Mouse (Mus musculus) limb, embryonic 14.5 days (tissue): ENCODE measurements around the gene Tas2r135. TPM values are rescaled to one million over a fixed set of nuclear protein-coding genes. Genes with fewer than 3 reads are reported as not detected.
A peak's percentile ranks its signal among the peaks of the same experiment; 100 is the strongest.

Experiments used
- ATAC-seq: fragments of 200-750 bp; cut with Nextera tagmentation; 2 replicates; pipeline ENCODE4 v1.8.0; 2017; ENCODE audit warnings: low read depth, moderate number of reproducible peaks, moderate TSS enrichment; ENCODE audit not compliant: low FRiP score
- DNase-seq: peaks from one replicate; pipeline ENCODE4 v3.0.0-alpha.2; 2015; ENCODE audit warnings: low spot score
- H3K27ac ChIP-seq: fragments of 300-500 bp; sonication (generic); replicated peaks from 2 replicates; pipeline ENCODE4 v1.5.1; 2014; ENCODE audit warnings: low read depth, mild to moderate bottlenecking, low read length, moderate library complexity, mixed read lengths
- H3K27me3 ChIP-seq: fragments of 300-500 bp; sonication (generic); 2 replicates; pipeline ENCODE4 v1.6.1; 2014; ENCODE audit warnings: low read length, mixed read lengths; ENCODE audit not compliant: control insufficient read depth, insufficient read depth
- H3K36me3 ChIP-seq: fragments of 300-500 bp; sonication (generic); 2 replicates; pipeline ENCODE4 v1.6.1; 2014; ENCODE audit warnings: mild to moderate bottlenecking, low read length, moderate library complexity, mixed read lengths; ENCODE audit not compliant: control insufficient read depth, insufficient read depth
- H3K4me1 ChIP-seq: fragments of 300-500 bp; sonication (generic); 2 replicates; pipeline ENCODE4 v1.6.1; 2014; ENCODE audit warnings: antibody characterized with exemption, low read length, mixed read lengths; ENCODE audit not compliant: control insufficient read depth, insufficient read depth
- H3K4me2 ChIP-seq: fragments of 300-500 bp; sonication (generic); replicated peaks from 2 replicates; pipeline ENCODE4 v1.6.1; 2014; ENCODE audit warnings: low read depth, mild to moderate bottlenecking, low read length, moderate library complexity; ENCODE audit not compliant: severe bottlenecking
- H3K4me3 ChIP-seq: fragments of 300-500 bp; sonication (generic); replicated peaks from 2 replicates; pipeline ENCODE4 v1.5.1; 2014; ENCODE audit warnings: low read length
- H3K9ac ChIP-seq: fragments of 300-500 bp; sonication (generic); 2 replicates; pipeline ENCODE4 v1.6.1; 2014; ENCODE audit warnings: mild to moderate bottlenecking, low read depth, low read length, moderate library complexity; ENCODE audit not compliant: severe bottlenecking
- H3K9me3 ChIP-seq: fragments of 300-500 bp; sonication (generic); 2 replicates; pipeline ENCODE4 v1.6.1; 2016; ENCODE audit warnings: low read length; ENCODE audit not compliant: control insufficient read depth
- POLR2A ChIP-seq: fragments of 200-500 bp; IDR thresholded peaks from 2 replicates; pipeline ENCODE4 v1.8.0; 2012; ENCODE audit warnings: inconsistent platforms, mild to moderate bottlenecking, moderate library complexity, borderline replicate concordance; ENCODE audit not compliant: insufficient read depth, insufficient read length; ENCODE audit errors: extremely low read depth
- WGBS: fragments of 180-500 bp; shearing (Covaris S2); extraction: QIAGEN DNeasy Blood & Tissue Kit; methylation state at CpG from one replicate; pipeline ENCODE4 v1.1.7; 2014; 5-methylcytosine and 5-hydroxymethylcytosine counted together
- polyA plus RNA-seq, 2 experiments: library from polyadenylated mRNA; depleted of rRNA in 1 of 2; stranded (reverse) in 1 of 2; unstranded in 1 of 2; fragments of >200 nt; fragmentation: Nextera tagmentation in 1 of 2; extraction: Ambion mirVana in 1 of 2; gene quantifications; 2 replicates each; pipeline versions ENCODE4 v1.2.1 to v1.2.3; 2012 to 2014

Gene Tas2r135
- polyA plus RNA-seq, 2 experiments = 0.11 TPM; not detected in 1

GRCm38 (mm10) chr6:42374701-42375100 lies 30.5 kb upstream of the Tas2r135 start:
- Histone ChIP-seq H3K9me3 (no peaks in the 10 kb centered on the region), H3K9ac (no peak overlapping the region), H3K4me3 (no peak overlapping the region), H3K27me3 (no peaks in the 10 kb centered on the region), H3K27ac (no peak overlapping the region), H3K4me1 (peaks cover 12% of the 10 kb centered on the region), H3K36me3 (no peaks in the 10 kb centered on the region), H3K4me2 (no peak overlapping the region)
- WGBS = 65% methylated on average over 4 of the region's 4 CpGs
- 0 out of 2 replicates have a peak, but pooled peaks have one; percentile 25 for ATAC-seq
- TF ChIP-seq POLR2A = no peak
- peak; percentile 71 for DNase-seq

DNA sequence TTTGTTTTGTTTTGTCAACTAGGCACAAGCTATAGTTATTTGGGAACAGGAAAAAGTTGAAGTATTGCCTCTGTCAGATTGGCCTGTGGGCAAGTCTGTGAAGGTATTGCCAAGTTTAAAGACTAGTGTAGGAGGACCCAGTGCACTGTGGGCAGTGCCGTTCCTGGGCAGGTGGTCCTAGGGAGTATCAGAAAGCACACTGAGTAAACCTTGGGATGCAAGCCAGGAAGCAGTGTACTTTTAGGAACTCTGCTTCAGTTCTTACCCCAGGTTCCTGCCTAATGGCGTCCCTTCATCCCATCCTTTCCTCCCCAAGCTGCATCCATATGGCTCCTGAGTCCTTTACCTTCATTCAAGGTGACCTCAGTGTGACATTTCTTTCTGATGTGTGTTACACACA lies 30.1 kb upstream of the Tas2r135 start:
- ATAC-seq (no peak), DNase-seq (no peak)
- H3K4me1 ChIP-seq = peaks cover 12% of the 10 kb centered on the region
- no peak overlapping the region for H3K27ac ChIP-seq
- H3K36me3 ChIP-seq = no peaks in the 10 kb centered on the region
- H3K27me3 ChIP-seq = no peaks in the 10 kb centered on the region
- 83% methylated on average over 2 of the region's 2 CpGs for WGBS
- no peak overlapping the region for H3K4me2 ChIP-seq
- no peak overlapping the region for H3K4me3 ChIP-seq
- TF ChIP-seq POLR2A = no peak
- H3K9me3 ChIP-seq = no peaks in the 10 kb centered on the region
- H3K9ac ChIP-seq = no peak overlapping the region

DNA sequence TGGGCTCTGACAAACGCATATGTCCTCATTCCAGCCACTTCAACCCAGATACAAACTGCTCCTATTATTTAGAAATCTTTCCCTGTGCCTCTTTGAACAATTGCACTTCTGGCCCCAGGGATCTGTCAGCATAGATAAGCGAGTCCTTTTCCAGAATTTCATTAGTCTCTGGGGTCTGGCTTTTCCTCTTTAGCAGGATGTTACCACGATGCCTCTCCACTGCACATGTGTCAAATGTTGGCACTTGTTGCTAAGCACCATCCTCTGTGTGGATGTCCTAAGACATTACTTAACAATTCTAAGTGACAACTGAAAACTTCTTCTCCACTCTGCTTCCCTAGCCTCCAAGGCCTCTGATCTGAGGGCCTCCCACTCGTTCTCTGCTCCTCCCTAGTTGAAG lies 29.2 kb upstream of the Tas2r135 start:
- ATAC-seq (no peak), DNase-seq (no peak)
- WGBS = 41% methylated on average over 4 of the region's 4 CpGs
- no peak for TF ChIP-seq POLR2A
- no peaks in the 10 kb centered on the region for H3K9me3 ChIP-seq
- no peak overlapping the region for H3K27ac ChIP-seq
- H3K4me2 ChIP-seq = no peak overlapping the region
- no peak overlapping the region for H3K4me3 ChIP-seq
- H3K4me1 ChIP-seq = peaks cover 16% of the 10 kb centered on the region
- H3K27me3 ChIP-seq = no peaks in the 10 kb centered on the region
- H3K36me3 ChIP-seq = no peaks in the 10 kb centered on the region
- H3K9ac ChIP-seq = no peak overlapping the region

- no peaks in the 10 kb centered on the region for H3K36me3 ChIP-seq
- H3K9me3 ChIP-seq = no peaks in the 10 kb centered on the region
- H3K27me3 ChIP-seq = no peaks in the 10 kb centered on the region
- WGBS = 61% methylated on average over 6 of the region's 6 CpGs
- no peak overlapping the region for H3K27ac ChIP-seq
- DNase-seq = no peak
- no peak for ATAC-seq
- H3K4me2 ChIP-seq = no peak overlapping the region
- H3K9ac ChIP-seq = no peak overlapping the region
- peaks cover 20% of the 10 kb centered on the region for H3K4me1 ChIP-seq
- H3K4me3 ChIP-seq = no peak overlapping the region
- no peak for TF ChIP-seq POLR2A
Measured at GRCm38 (mm10) chr6:42376504-42377019, 28.7 kb upstream of the Tas2r135 start.

GRCm38 (mm10) chr6:42377280-42377679 lies 28.0 kb upstream of the Tas2r135 start:
- Histone ChIP-seq H3K36me3 (no peaks in the 10 kb centered on the region), H3K27ac (no peak overlapping the region), H3K4me3 (no peak overlapping the region), H3K9me3 (no peaks in the 10 kb centered on the region), H3K4me2 (no peak overlapping the region), H3K4me1 (peaks cover 24% of the 10 kb centered on the region), H3K9ac (no peak overlapping the region), H3K27me3 (no peaks in the 10 kb centered on the region)
- TF ChIP-seq POLR2A = no peak
- no peak for DNase-seq
- no peak for ATAC-seq
- whole genome bisulfite sequencing = 77% methylated on average over 5 of the region's 5 CpGs

DNA sequence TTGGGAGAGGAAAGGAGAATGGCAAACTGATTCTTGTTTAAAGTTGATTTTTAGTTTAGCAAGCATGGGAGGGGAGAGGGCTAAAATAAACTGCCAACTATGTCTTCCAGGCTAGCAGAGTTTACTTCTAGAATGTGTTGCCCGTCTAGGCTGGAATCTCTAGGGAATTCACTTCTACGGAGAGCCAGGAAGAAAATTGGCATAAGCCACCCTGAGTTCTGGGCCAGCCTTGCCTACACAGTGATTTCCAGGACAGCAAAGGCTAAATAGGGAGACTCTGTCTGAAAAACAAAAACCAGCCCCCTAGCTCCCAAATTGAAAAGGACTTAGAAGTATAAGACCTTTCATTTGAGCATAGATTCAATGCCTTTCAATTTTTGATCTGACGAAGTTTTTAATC lies 25.7 kb upstream of the Tas2r135 start:
- Histone ChIP-seq H3K4me3 (no peak overlapping the region), H3K9ac (no peak overlapping the region), H3K9me3 (no peaks in the 10 kb centered on the region), H3K4me2 (no peak overlapping the region), H3K27ac (no peak overlapping the region), H3K4me1 (peaks cover 12% of the 10 kb centered on the region; the same call in 1 of the 2 replicates), H3K36me3 (no peaks in the 10 kb centered on the region), H3K27me3 (no peaks in the 10 kb centered on the region)
- TF ChIP-seq POLR2A = no peak
- no peak for DNase-seq
- WGBS = 35% methylated on average over 3 of the region's 3 CpGs
- no peak for ATAC-seq
